Mouse (Mus musculus) CD4-positive, CD25-positive, alpha-beta regulatory T cell, adult 4 months (primary cell): ENCODE data around the gene Actr1a. TPM values are rescaled to one million over a fixed set of nuclear protein-coding genes. Genes with fewer than 3 reads are reported as not detected.

Experiments used
- polyA plus RNA-seq, 2 experiments: library from polyadenylated mRNA; unstranded; fragments of 100-300 nt; shearing (Covaris generic); gene quantifications; one replicate each; pipeline ENCODE4 v1.2.1; 2017

Gene Actr1a
- polyA plus RNA-seq, 2 experiments from 2014 or later, result 92.4 to 111 TPM

Other genes with a start within 250 kb of the Actr1a start
- not detected for gene Pitx3, start 247.4 kb downstream of the Actr1a start, polyA plus RNA-seq
- 10 to 100 TPM; 23.8 to 33.5 TPM for gene Gbf1, start 243.2 kb downstream of the Actr1a start, polyA plus RNA-seq
- gene Nfkb2, start 91.4 kb downstream of the Actr1a start, polyA plus RNA-seq, result 10 to 100 TPM; 17.3 to 18.8 TPM
- gene Psd, start 68.6 kb downstream of the Actr1a start, polyA plus RNA-seq, result 1 to 10 TPM; 3.8 to 6.5 TPM
- gene Fbxl15, start 67.6 kb downstream of the Actr1a start, polyA plus RNA-seq, result 1 to 10 TPM; 5.1 TPM
- 10 to 100 TPM; 56.3 to 62.6 TPM for gene Cuedc2, start 57.0 kb downstream of the Actr1a start, polyA plus RNA-seq
- 10 to 100 TPM in 1 of 2 experiments, 1 to 10 TPM in 1; 3.8 to 10.5 TPM for gene Mfsd13a, start 54.6 kb downstream of the Actr1a start, polyA plus RNA-seq
- under 1 TPM in 1 of 2 experiments, not detected in 1; 0.23 TPM for gene 2310034G01Rik, start 45.4 kb downstream of the Actr1a start, polyA plus RNA-seq
- 10 to 100 TPM; 10.2 to 11.6 TPM for gene Sufu, start 1.1 kb upstream of the Actr1a start, polyA plus RNA-seq
- 10 to 100 TPM; 16.3 to 21.5 TPM for gene Trim8, start 106.0 kb upstream of the Actr1a start, polyA plus RNA-seq
- 10 to 100 TPM; 29.0 to 34.9 TPM for gene Arl3, start 177.4 kb upstream of the Actr1a start, polyA plus RNA-seq
- gene Sfxn2, start 177.6 kb upstream of the Actr1a start, polyA plus RNA-seq, result 10 to 100 TPM in 1 of 2 experiments, 1 to 10 TPM in 1; 6.2 to 13.4 TPM
- gene Wbp1l, start 203.3 kb upstream of the Actr1a start, polyA plus RNA-seq, result 10 to 100 TPM; 19.2 to 20.8 TPM